Mouse (Mus musculus): ENCODE data around the gene Fam50b. TPM values are rescaled to one million over a fixed set of nuclear protein-coding genes. Genes with fewer than 3 reads are reported as not detected.
A peak's percentile ranks its signal among the peaks of the same experiment; 100 is the strongest.

Fam50b gene
- polyA plus RNA-seq, 1 experiment, result not detected

GRCm38 (mm10) chr13:34759202-34759601, 24.6 kb downstream of the Fam50b start:
- H3K27ac ChIP-seq (ENCODE audit: insufficient read depth, low read depth, low read length), result no peak overlapping the region
- TF ChIP-seq CTCF (IDR thresholded peaks at IDR 0.05; ENCODE audit: extremely low read depth, insufficient read length, insufficient replicate concordance, low read depth, low read length) (no peak), POLR2A (IDR thresholded peaks at IDR 0.05; ENCODE audit: low read depth, low read length) (no peak)
- no peaks in the 10 kb centered on the region for H3K36me3 ChIP-seq (ENCODE audit: control insufficient read depth, insufficient read depth, low read length)
- no peaks in the 10 kb centered on the region for H3K27me3 ChIP-seq (ENCODE audit: control insufficient read depth, insufficient read depth, low read length)
- H3K4me1 ChIP-seq (ENCODE audit: control insufficient read depth, insufficient read depth, insufficient read length, low read length), result peaks cover 9% of the 10 kb centered on the region; the same call in 1 of the 2 replicates
- H3K4me3 ChIP-seq (ENCODE audit: low read depth, low read length), result no peak overlapping the region
- 97% methylated on average over 9 of the region's 9 CpGs for WGBS

- Histone ChIP-seq H3K36me3 (ENCODE audit: control insufficient read depth, insufficient read depth, low read length) (no peaks in the 10 kb centered on the region), H3K4me1 (ENCODE audit: control insufficient read depth, insufficient read depth, insufficient read length, low read length) (peaks cover 9% of the 10 kb centered on the region; the same call in 1 of the 2 replicates), H3K4me3 (ENCODE audit: low read depth, low read length) (no peak overlapping the region), H3K27ac (ENCODE audit: insufficient read depth, low read depth, low read length) (no peak overlapping the region), H3K27me3 (ENCODE audit: control insufficient read depth, insufficient read depth, low read length) (no peaks in the 10 kb centered on the region)
- 68% methylated on average over 7 of the region's 7 CpGs for WGBS
- TF ChIP-seq CTCF (IDR thresholded peaks at IDR 0.05; ENCODE audit: extremely low read depth, insufficient read length, insufficient replicate concordance, low read depth, low read length) (no peak), POLR2A (IDR thresholded peaks at IDR 0.05; ENCODE audit: low read depth, low read length) (no peak)
Measured at GRCm38 (mm10) chr13:34760518-34761287, 26.1 kb downstream of the Fam50b start.

- no peaks in the 10 kb centered on the region for H3K36me3 ChIP-seq (ENCODE audit: control insufficient read depth, insufficient read depth, low read length)
Measured at GRCm38 (mm10) chr13:34762136-34762535, 27.5 kb downstream of the Fam50b start.

GRCm38 (mm10) chr13:34762865-34763264, 28.2 kb downstream of the Fam50b start:
- Histone ChIP-seq H3K4me3 (ENCODE audit: low read depth, low read length) (no peak overlapping the region), H3K27me3 (ENCODE audit: control insufficient read depth, insufficient read depth, low read length) (no peaks in the 10 kb centered on the region), H3K4me1 (ENCODE audit: control insufficient read depth, insufficient read depth, insufficient read length, low read length) (peaks cover 9% of the 10 kb centered on the region; the same call in 1 of the 2 replicates), H3K36me3 (ENCODE audit: control insufficient read depth, insufficient read depth, low read length) (no peaks in the 10 kb centered on the region), H3K27ac (ENCODE audit: insufficient read depth, low read depth, low read length) (peak overlapping the region; percentile 47; the same call in 1 of the 2 replicates)
- no peak for TF ChIP-seq CTCF (IDR thresholded peaks at IDR 0.05; ENCODE audit: extremely low read depth, insufficient read length, insufficient replicate concordance, low read depth, low read length)
- TF ChIP-seq POLR2A (IDR thresholded peaks at IDR 0.05; ENCODE audit: low read depth, low read length), result no peak
- 35% methylated on average over 4 of the region's 4 CpGs for WGBS

More at GRCm38 (mm10) chr13:34762136-34762535, 27.5 kb downstream of the Fam50b start:
- H3K4me1 ChIP-seq (ENCODE audit: control insufficient read depth, insufficient read depth, insufficient read length, low read length), result peaks cover 9% of the 10 kb centered on the region; the same call in 1 of the 2 replicates
- no peaks in the 10 kb centered on the region for H3K27me3 ChIP-seq (ENCODE audit: control insufficient read depth, insufficient read depth, low read length)
- H3K4me3 ChIP-seq (ENCODE audit: low read depth, low read length), result no peak overlapping the region
- WGBS, result 22% methylated on average over 5 of the region's 5 CpGs
- H3K27ac ChIP-seq (ENCODE audit: insufficient read depth, low read depth, low read length), result no peak overlapping the region
- TF ChIP-seq CTCF (IDR thresholded peaks at IDR 0.05; ENCODE audit: extremely low read depth, insufficient read length, insufficient replicate concordance, low read depth, low read length), result no peak

DNA sequence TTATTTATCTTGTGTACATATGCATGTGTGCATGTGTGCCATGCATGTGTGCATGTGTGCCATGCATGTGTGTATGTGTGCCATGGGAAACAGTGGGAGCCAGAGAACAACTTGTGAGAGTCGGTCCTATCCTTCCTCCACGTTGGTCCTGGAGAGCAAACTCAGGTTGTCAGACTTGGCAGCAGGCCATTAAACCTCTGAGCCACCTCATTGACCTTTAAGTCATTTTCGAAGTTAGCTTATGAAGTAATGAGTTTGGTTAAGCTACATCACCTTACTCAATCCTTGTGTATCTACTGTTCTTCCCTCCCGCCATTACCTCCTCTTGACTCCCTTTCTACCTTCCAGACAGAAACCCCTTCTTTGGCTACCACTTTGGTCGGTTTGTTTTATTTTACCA, 30.6 kb downstream of the Fam50b start:
- Histone ChIP-seq H3K27ac (ENCODE audit: insufficient read depth, low read depth, low read length) (no peak overlapping the region), H3K36me3 (ENCODE audit: control insufficient read depth, insufficient read depth, low read length) (no peaks in the 10 kb centered on the region), H3K4me1 (ENCODE audit: control insufficient read depth, insufficient read depth, insufficient read length, low read length) (peaks cover 9% of the 10 kb centered on the region; the same call in 1 of the 2 replicates), H3K27me3 (ENCODE audit: control insufficient read depth, insufficient read depth, low read length) (no peaks in the 10 kb centered on the region), H3K4me3 (ENCODE audit: low read depth, low read length) (no peak overlapping the region)
- TF ChIP-seq CTCF (IDR thresholded peaks at IDR 0.05; ENCODE audit: extremely low read depth, insufficient read length, insufficient replicate concordance, low read depth, low read length) (no peak), POLR2A (IDR thresholded peaks at IDR 0.05; ENCODE audit: low read depth, low read length) (no peak)
- WGBS, result 56% methylated on average over 5 of the region's 5 CpGs

DNA sequence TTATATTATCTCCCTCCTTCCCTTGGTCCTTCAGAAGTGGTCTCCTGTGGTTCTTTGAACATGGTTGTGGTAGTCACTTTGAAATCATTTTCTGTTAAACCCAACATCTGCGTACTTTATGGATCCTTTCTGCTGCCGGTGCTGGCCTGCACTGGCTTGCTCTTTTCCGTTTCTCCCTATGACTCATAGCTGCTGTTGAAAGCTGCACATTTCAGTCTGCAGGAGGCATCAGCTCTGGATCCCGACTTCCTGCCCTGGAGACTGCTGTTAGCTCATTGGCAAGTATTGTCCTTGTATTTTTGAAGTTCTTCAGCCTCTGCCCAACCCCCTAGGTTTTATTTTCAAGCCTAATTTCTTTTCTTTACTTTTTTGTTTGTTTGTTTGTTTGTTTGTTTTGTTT, 31.9 kb downstream of the Fam50b start:
- no peaks in the 10 kb centered on the region for H3K36me3 ChIP-seq (ENCODE audit: control insufficient read depth, insufficient read depth, low read length)
- H3K27me3 ChIP-seq (ENCODE audit: control insufficient read depth, insufficient read depth, low read length), result no peaks in the 10 kb centered on the region
- 63% methylated on average over 4 of the region's 4 CpGs for WGBS
- no peak overlapping the region for H3K4me3 ChIP-seq (ENCODE audit: low read depth, low read length)
- no peak overlapping the region for H3K27ac ChIP-seq (ENCODE audit: insufficient read depth, low read depth, low read length)
- H3K4me1 ChIP-seq (ENCODE audit: control insufficient read depth, insufficient read depth, insufficient read length, low read length), result peaks cover 9% of the 10 kb centered on the region; the same call in 1 of the 2 replicates
- no peak for TF ChIP-seq POLR2A (IDR thresholded peaks at IDR 0.05; ENCODE audit: low read depth, low read length)
- TF ChIP-seq CTCF (IDR thresholded peaks at IDR 0.05; ENCODE audit: extremely low read depth, insufficient read length, insufficient replicate concordance, low read depth, low read length), result no peak

DNA sequence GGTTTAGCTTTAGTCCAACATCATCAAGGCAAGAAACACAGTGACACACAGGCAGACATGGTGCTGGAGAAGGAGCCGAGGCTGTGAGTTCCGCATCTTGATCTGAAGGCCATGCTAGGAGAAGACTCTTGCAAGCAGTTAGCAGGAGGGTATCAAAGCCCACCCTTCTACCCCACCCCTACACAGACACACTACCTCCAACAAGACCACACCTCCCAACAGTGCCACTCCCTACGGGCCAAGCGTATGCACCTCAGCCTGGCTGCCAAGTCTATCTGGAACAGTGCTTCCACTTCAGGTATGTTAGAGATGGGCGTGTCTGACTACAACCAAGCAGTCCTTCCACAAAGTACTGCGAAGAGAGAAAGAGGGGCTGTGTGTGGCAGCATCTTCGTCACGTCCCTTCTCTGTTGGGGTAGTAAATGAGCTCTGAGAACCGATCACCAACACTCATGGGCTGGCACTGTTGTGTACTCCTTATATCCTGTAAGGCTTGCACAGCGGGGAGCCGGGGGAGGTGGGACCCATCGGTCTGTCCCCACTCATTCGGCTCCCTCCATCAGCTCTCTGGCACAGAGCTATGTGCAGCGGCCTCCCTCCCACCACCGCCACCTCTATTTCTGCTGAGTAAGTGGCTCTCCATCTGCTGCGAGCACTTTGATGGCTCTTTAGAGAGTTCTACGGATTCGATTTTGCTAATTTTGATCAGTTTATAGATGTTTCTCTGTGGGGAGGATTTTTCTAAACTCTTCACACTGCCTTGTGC, 33.1 kb downstream of the Fam50b start:
- H3K4me1 ChIP-seq (ENCODE audit: control insufficient read depth, insufficient read depth, insufficient read length, low read length), result peaks cover 5% of the 10 kb centered on the region; the same call in 1 of the 2 replicates
- no peaks in the 10 kb centered on the region for H3K36me3 ChIP-seq (ENCODE audit: control insufficient read depth, insufficient read depth, low read length)
- no peak overlapping the region for H3K4me3 ChIP-seq (ENCODE audit: low read depth, low read length)
- WGBS, result 78% methylated on average over 18 of the region's 18 CpGs
- no peaks in the 10 kb centered on the region for H3K27me3 ChIP-seq (ENCODE audit: control insufficient read depth, insufficient read depth, low read length)
- H3K27ac ChIP-seq (ENCODE audit: insufficient read depth, low read depth, low read length), result no peak overlapping the region
- TF ChIP-seq CTCF (IDR thresholded peaks at IDR 0.05; ENCODE audit: extremely low read depth, insufficient read length, insufficient replicate concordance, low read depth, low read length) (no peak), POLR2A (IDR thresholded peaks at IDR 0.05; ENCODE audit: low read depth, low read length) (no peak)
